Mouse (Mus musculus) midbrain, embryonic 16.5 days (tissue): ENCODE data around the gene Gpi1. TPM values are rescaled to one million over a fixed set of nuclear protein-coding genes. Genes with fewer than 3 reads are reported as not detected.

Source experiments
- ATAC-seq: fragments of 200-750 bp; cut with Nextera tagmentation; 2 replicates; pipeline ENCODE4 v1.8.0; 2017; ENCODE audit warnings: moderate TSS enrichment
- H3K27ac ChIP-seq: fragments of 300-500 bp; sonication (generic); 2 replicates; pipeline ENCODE4 v1.5.1; 2014; ENCODE audit warnings: mild to moderate bottlenecking, low read length, mixed read lengths
- H3K27me3 ChIP-seq: fragments of 300-500 bp; sonication (generic); 2 replicates; pipeline ENCODE4 v1.6.1; 2014; ENCODE audit warnings: low read depth, low read length, mixed read lengths; ENCODE audit not compliant: control insufficient read depth, insufficient read depth
- H3K36me3 ChIP-seq: fragments of 300-500 bp; sonication (generic); 2 replicates; pipeline ENCODE4 v1.6.1; 2014; ENCODE audit warnings: mild to moderate bottlenecking, low read length, moderate library complexity, mixed read lengths; ENCODE audit not compliant: control insufficient read depth, insufficient read depth
- H3K4me1 ChIP-seq: fragments of 300-500 bp; sonication (generic); 2 replicates; pipeline ENCODE4 v1.6.1; 2014; ENCODE audit warnings: mild to moderate bottlenecking, low read length, mixed read lengths; ENCODE audit not compliant: control insufficient read depth, insufficient read depth
- H3K4me2 ChIP-seq: fragments of 300-500 bp; sonication (generic); 2 replicates; pipeline ENCODE4 v1.6.1; 2014; ENCODE audit warnings: mild to moderate bottlenecking, low read length, mixed read lengths
- H3K4me3 ChIP-seq: fragments of 300-500 bp; sonication (generic); 2 replicates; pipeline ENCODE4 v1.5.1; 2014; ENCODE audit warnings: low read depth, mild to moderate bottlenecking, low read length, moderate library complexity, mixed read lengths
- H3K9ac ChIP-seq: fragments of 300-500 bp; sonication (generic); 2 replicates; pipeline ENCODE4 v1.6.1; 2014; ENCODE audit warnings: low read depth, low read length, mixed read lengths
- H3K9me3 ChIP-seq: fragments of 300-500 bp; sonication (generic); replicated peaks from 2 replicates; pipeline ENCODE4 v1.6.1; 2014; ENCODE audit warnings: mild to moderate bottlenecking, low read length, mixed read lengths; ENCODE audit not compliant: control insufficient read depth, poor library complexity, severe bottlenecking
- WGBS: fragments of 180-500 bp; shearing (Covaris S2); extraction: QIAGEN DNeasy Blood & Tissue Kit; methylation state at CpG from one replicate; pipeline ENCODE4 v1.1.7; 2014; 5-methylcytosine and 5-hydroxymethylcytosine counted together
- polyA plus RNA-seq: library from polyadenylated mRNA; unstranded; fragments of >200 nt; fragmentation: Nextera tagmentation; extraction: Ambion mirVana; gene quantifications from 2 replicates; pipeline ENCODE4 v1.2.1, GENCODE M21; 2015

Gene Gpi1
- polyA plus RNA-seq: 272 and 297 TPM in 2 replicates

GRCm38 (mm10) chr7:34230116-34230515, at the start of gene Gpi1:
Gpi1 (minus strand) TSS chr7:34230336.
- peaks cover 3% of the 10 kb centered on the region for H3K36me3 ChIP-seq
- no peaks in the 10 kb centered on the region for H3K9me3 ChIP-seq
- peak within 1 kb of the TSS; percentile 74 for H3K27ac ChIP-seq
- peak within 1 kb of the TSS; percentile 71 for H3K4me2 ChIP-seq
- H3K9ac ChIP-seq: peak within 1 kb of the TSS; percentile 67
- peak within 1 kb of the TSS; percentile 51 for H3K4me3 ChIP-seq
- 0% methylated on average over 39 of the region's 39 CpGs for WGBS
- no peaks in the 10 kb centered on the region for H3K27me3 ChIP-seq
- peak; percentile 47 for ATAC-seq
- peaks cover 31% of the 10 kb centered on the region for H3K4me1 ChIP-seq

- Histone ChIP-seq H3K27me3 (no peaks in the 10 kb centered on the region), H3K27ac (no peak overlapping the region), H3K9ac (no peak overlapping the region), H3K4me2 (no peak overlapping the region), H3K36me3 (no peaks in the 10 kb centered on the region), H3K4me1 (0 out of 2 replicates have a peak, but pooled peaks cover 2% of the 10 kb centered on the region), H3K4me3 (no peak overlapping the region), H3K9me3 (no peaks in the 10 kb centered on the region)
- 98% methylated on average over 2 of the region's 2 CpGs for whole genome bisulfite sequencing
- no peak for ATAC-seq
Measured at GRCm38 (mm10) chr7:34277656-34278055, 47.5 kb upstream of the Gpi1 start.

GRCm38 (mm10) chr7:34276066-34276465, 45.9 kb upstream of the Gpi1 start:
- whole genome bisulfite sequencing: 90% methylated on average over 3 of the region's 3 CpGs
- H3K4me1 ChIP-seq: 0 out of 2 replicates have a peak, but pooled peaks cover 2% of the 10 kb centered on the region
- H3K4me3 ChIP-seq: no peak overlapping the region
- no peaks in the 10 kb centered on the region for H3K36me3 ChIP-seq
- no peak overlapping the region for H3K27ac ChIP-seq
- no peaks in the 10 kb centered on the region for H3K9me3 ChIP-seq
- H3K9ac ChIP-seq: no peak overlapping the region
- H3K4me2 ChIP-seq: no peak overlapping the region
- ATAC-seq: no peak
- no peaks in the 10 kb centered on the region for H3K27me3 ChIP-seq

- WGBS: 72% methylated on average over 4 of the region's 4 CpGs
- Histone ChIP-seq H3K27me3 (no peaks in the 10 kb centered on the region), H3K9me3 (no peaks in the 10 kb centered on the region), H3K4me3 (no peak overlapping the region), H3K9ac (no peak overlapping the region), H3K27ac (no peak overlapping the region), H3K4me2 (no peak overlapping the region), H3K36me3 (no peaks in the 10 kb centered on the region), H3K4me1 (peaks cover 2% of the 10 kb centered on the region; the same call in 1 of the 2 replicates)
- ATAC-seq: no peak
Measured at GRCm38 (mm10) chr7:34272465-34272864, 42.3 kb upstream of the Gpi1 start.

- H3K36me3 ChIP-seq: no peaks in the 10 kb centered on the region
- ATAC-seq: no peak
- H3K9ac ChIP-seq: no peak overlapping the region
- H3K4me3 ChIP-seq: no peak overlapping the region
- no peak overlapping the region for H3K27ac ChIP-seq
- H3K27me3 ChIP-seq: no peaks in the 10 kb centered on the region
- H3K4me1 ChIP-seq: peaks cover 2% of the 10 kb centered on the region; the same call in 1 of the 2 replicates
- H3K4me2 ChIP-seq: no peak overlapping the region
- no peaks in the 10 kb centered on the region for H3K9me3 ChIP-seq
- 73% methylated on average over 1 of the region's 1 CpGs for WGBS
Measured at GRCm38 (mm10) chr7:34268463-34268862, 38.3 kb upstream of the Gpi1 start.

GRCm38 (mm10) chr7:34266421-34266820, 36.3 kb upstream of the Gpi1 start:
- Histone ChIP-seq H3K4me1 (peaks cover 2% of the 10 kb centered on the region; the same call in 1 of the 2 replicates), H3K4me2 (no peak overlapping the region), H3K9me3 (no peaks in the 10 kb centered on the region), H3K4me3 (no peak overlapping the region), H3K27me3 (no peaks in the 10 kb centered on the region), H3K27ac (no peak overlapping the region), H3K36me3 (peaks cover 7% of the 10 kb centered on the region; the same call in 1 of the 2 replicates), H3K9ac (no peak overlapping the region)
- no peak for ATAC-seq

GRCm38 (mm10) chr7:34265876-34266346, 35.8 kb upstream of the Gpi1 start:
- H3K27me3 ChIP-seq: no peaks in the 10 kb centered on the region
- no peak overlapping the region for H3K4me3 ChIP-seq
- H3K9me3 ChIP-seq: no peaks in the 10 kb centered on the region
- H3K4me2 ChIP-seq: no peak overlapping the region
- no peak overlapping the region for H3K9ac ChIP-seq
- no peak overlapping the region for H3K27ac ChIP-seq
- peaks cover 7% of the 10 kb centered on the region; the same call in 1 of the 2 replicates for H3K36me3 ChIP-seq
- no peak for ATAC-seq
- 64% methylated on average over 5 of the region's 5 CpGs for WGBS
- peaks cover 2% of the 10 kb centered on the region; the same call in 1 of the 2 replicates for H3K4me1 ChIP-seq

- WGBS: 93% methylated on average over 5 of the region's 5 CpGs
Measured at GRCm38 (mm10) chr7:34263437-34263836, 33.3 kb upstream of the Gpi1 start.

GRCm38 (mm10) chr7:34258407-34258806, 28.3 kb upstream of the Gpi1 start:
- H3K9me3 ChIP-seq: no peaks in the 10 kb centered on the region
- no peak overlapping the region for H3K9ac ChIP-seq
- peaks cover 30% of the 10 kb centered on the region for H3K36me3 ChIP-seq
- no peak for ATAC-seq
- 100% methylated on average over 1 of the region's 1 CpGs for WGBS
- H3K27me3 ChIP-seq: no peaks in the 10 kb centered on the region
- no peak overlapping the region for H3K27ac ChIP-seq
- H3K4me2 ChIP-seq: no peak overlapping the region
- H3K4me3 ChIP-seq: no peak overlapping the region
- no peaks in the 10 kb centered on the region for H3K4me1 ChIP-seq

More at GRCm38 (mm10) chr7:34263437-34263836, 33.3 kb upstream of the Gpi1 start:
- H3K9me3 ChIP-seq: no peaks in the 10 kb centered on the region
- H3K36me3 ChIP-seq: peaks cover 7% of the 10 kb centered on the region; the same call in 1 of the 2 replicates
- no peak overlapping the region for H3K4me2 ChIP-seq
- no peaks in the 10 kb centered on the region for H3K27me3 ChIP-seq
- no peak overlapping the region for H3K9ac ChIP-seq
- no peak for ATAC-seq
- H3K27ac ChIP-seq: no peak overlapping the region
- no peaks in the 10 kb centered on the region for H3K4me1 ChIP-seq
- no peak overlapping the region for H3K4me3 ChIP-seq
